Mouse (Mus musculus) left cerebral cortex, adult 2 months (tissue): Measurements from ENCODE around the gene Ect2l. TPM values are rescaled to one million over a fixed set of nuclear protein-coding genes. Genes with fewer than 3 reads are reported as not detected.

Source experiments
- DNase-seq, 2 experiments: peaks; one replicate each; pipeline ENCODE4 v3.0.0; 2021 to 2022; ENCODE audit warnings: low spot score in 2 of 2, mixed read lengths in 1 of 2; ENCODE audit errors: extremely low spot score in 1 of 2
- H3K27ac ChIP-seq: fragments of 200-600 bp; 2 replicates; pipeline ENCODE4 v1.8.1; 2022
- H3K4me3 ChIP-seq: fragments of 200-600 bp; 2 replicates; pipeline ENCODE4 v1.8.1; 2022
- CTCF ChIP-seq: fragments of 200-600 bp; IDR thresholded peaks from 2 replicates; pipeline ENCODE4 v1.8.1; 2022; ENCODE audit warnings: antibody characterized with exemption, mild to moderate bottlenecking, moderate library complexity
- intact Hi-C: fragments of 180-260 bp; cut with DNase I; formaldehyde crosslinking; loops from one replicate; pipeline ENCODE4 v1.15.1; 2025
- total RNA-seq, 2 experiments: library from RNA; stranded (reverse); gene quantifications; 2 replicates each; pipeline ENCODE4 v1.2.3; 2021

The Ect2l gene
- total RNA-seq, 2 experiments from 2014 or later, result 0.11 to 0.63 TPM

GRCm38 (mm10) chr10:18210119-18210518 is 571 bp downstream of the Ect2l start:
- no peak for TF ChIP-seq CTCF
- intact Hi-C loops, result no loop called here
- DNase-seq, result no peak

GRCm38 (mm10) chr10:18204067-18204466 is 6.6 kb downstream of the Ect2l start:
- intact Hi-C loops, result no loop called here
- no peak overlapping the region for H3K27ac ChIP-seq
- H3K4me3 ChIP-seq, result no peak overlapping the region
- DNase-seq, result no peak
- TF ChIP-seq CTCF, result no peak

More at GRCm38 (mm10) chr10:18210119-18210518, 571 bp downstream of the Ect2l start:
- Histone ChIP-seq H3K4me3 (no peak overlapping the region), H3K27ac (no peak overlapping the region)

- no peak overlapping the region for H3K4me3 ChIP-seq
- no peak overlapping the region for H3K27ac ChIP-seq
- intact Hi-C loops, result no loop called here
- no peak for TF ChIP-seq CTCF
- DNase-seq, result no peak
Measured at GRCm38 (mm10) chr10:18202401-18202800, 8.3 kb downstream of the Ect2l start.

- no peak overlapping the region for H3K4me3 ChIP-seq
- intact Hi-C loops, result no loop called here
- H3K27ac ChIP-seq, result no peak overlapping the region
- TF ChIP-seq CTCF, result no peak
- no peak for DNase-seq
Measured at GRCm38 (mm10) chr10:18200656-18201055, 10.0 kb downstream of the Ect2l start.

- H3K4me3 ChIP-seq, result no peak overlapping the region
- DNase-seq, result no peak
- H3K27ac ChIP-seq, result no peak overlapping the region
- no peak for TF ChIP-seq CTCF
- intact Hi-C loops, result loop anchor here (5.0 kb wide), 2 partner anchors 83 to 328 kb away; no protein-coding TSS in a partner anchor
Measured at GRCm38 (mm10) chr10:18199919-18200318, 10.8 kb downstream of the Ect2l start.

GRCm38 (mm10) chr10:18198286-18199015 is 12.2 kb downstream of the Ect2l start:
- Histone ChIP-seq H3K27ac (no peak overlapping the region), H3K4me3 (no peak overlapping the region)
- no peak for TF ChIP-seq CTCF
- no peak for DNase-seq
- intact Hi-C loops, result loop anchor here (5.0 kb wide), 2 partner anchors 81 to 326 kb away; no protein-coding TSS in a partner anchor

GRCm38 (mm10) chr10:18197206-18197979 is 13.3 kb downstream of the Ect2l start:
- Histone ChIP-seq H3K27ac (no peak overlapping the region), H3K4me3 (peak overlapping the region; percentile 38)
- TF ChIP-seq CTCF, result peak; percentile 95
- peak; percentile 66 to 70 for DNase-seq
- intact Hi-C loops, result loop anchor here (1.0 to 5.0 kb wide), 4 partner anchors 80 to 464 kb away; partner anchors contain the start of gene Reps1

GRCm38 (mm10) chr10:18194737-18195141 is 16.0 kb downstream of the Ect2l start:
- DNase-seq, result no peak
- intact Hi-C loops, result loop anchor here (5.0 kb wide), 2 partner anchors 77 to 322 kb away; no protein-coding TSS in a partner anchor
- TF ChIP-seq CTCF, result no peak
- Histone ChIP-seq H3K4me3 (no peak overlapping the region), H3K27ac (no peak overlapping the region)

- Histone ChIP-seq H3K4me3 (no peak overlapping the region), H3K27ac (no peak overlapping the region)
- no peak for DNase-seq
- TF ChIP-seq CTCF, result no peak
- intact Hi-C loops, result no loop called here
Measured at GRCm38 (mm10) chr10:18194156-18194555, 16.5 kb downstream of the Ect2l start.

- no peak overlapping the region for H3K4me3 ChIP-seq
- H3K27ac ChIP-seq, result no peak overlapping the region
- intact Hi-C loops, result no loop called here
- no peak for TF ChIP-seq CTCF
- DNase-seq, result no peak
Measured at GRCm38 (mm10) chr10:18193221-18193620, 17.5 kb downstream of the Ect2l start.

- no peak overlapping the region for H3K4me3 ChIP-seq
- no peak overlapping the region for H3K27ac ChIP-seq
- TF ChIP-seq CTCF, result no peak
- intact Hi-C loops, result no loop called here
- DNase-seq, result no peak
Measured at GRCm38 (mm10) chr10:18191706-18192105, 19.0 kb downstream of the Ect2l start.

GRCm38 (mm10) chr10:18189498-18189897 is 21.2 kb downstream of the Ect2l start:
- H3K27ac ChIP-seq, result no peak overlapping the region
- intact Hi-C loops, result no loop called here
- TF ChIP-seq CTCF, result no peak
- DNase-seq, result no peak
- no peak overlapping the region for H3K4me3 ChIP-seq
